Mouse (Mus musculus) E14TG2a.4 (cell line): ENCODE measurements at regions not wholly inside any gene's neighbourhood (a gene's known extent, or its start where the extent isn't known, plus 50 kb on each side); places are given as distances from the start of the nearest gene placed in this dataset.

Experiments
- CTCF ChIP-seq: conservative IDR thresholded peaks from 2 replicates; pipeline ENCODE4 v1.5.1; 2014; ENCODE audit warnings: low read length
- NANOG ChIP-seq: IDR thresholded peaks from 2 replicates; pipeline ENCODE4 v1.6.1; 2014; ENCODE audit warnings: borderline replicate concordance, low read length, mixed read lengths

DNA sequence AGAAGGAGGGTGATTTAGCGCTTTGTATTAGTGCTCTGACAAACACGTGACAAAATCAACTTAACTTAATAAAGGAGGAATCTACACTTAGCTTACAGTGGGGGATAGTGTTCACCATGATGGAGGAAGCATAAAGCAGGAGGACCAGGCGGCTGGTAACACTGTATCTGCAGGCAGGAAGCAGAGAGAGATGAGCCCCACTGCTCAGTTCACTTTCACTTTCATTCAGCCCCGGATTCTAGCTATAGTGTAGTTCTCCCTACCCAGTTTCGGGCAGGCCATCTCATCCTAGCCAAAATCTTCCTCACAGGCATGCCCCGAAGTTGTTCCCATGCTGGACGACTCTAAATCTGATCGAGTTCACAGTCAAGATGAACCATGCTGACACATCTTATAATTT lies 71.3 kb upstream of the Ado start:
- TF ChIP-seq CTCF (no peak), NANOG (no peak)
